Comparison of ENCODE assay signal across 19 mouse cellular contexts in genomic region chr2:115980490-115980889, GRCm38 (mm10).
A peak's percentile ranks its signal among the peaks of the same experiment; 100 is the strongest.
DNase-seq lines count a peak whose midpoint lies in the region; ATAC-seq lines count a peak whose summit lies in the region.
"Had no signal": no experiment of that assay in that cellular context is flagged by ENCODE, and none has a peak within 500 bp of the region (broad histone marks: within the 10 kb centered on the region; RNA-seq: fewer than 3 reads in every experiment).

No protein-coding gene starts in this region.

- peaks cover 25% of the 10 kb centered on the region; the same call in 1 of the 2 replicates for H3K4me1 ChIP-seq in neural tube, embryonic 12.5 days
- H3K4me1 ChIP-seq in forebrain, embryonic 15.5 days, result peaks cover 41% of the 10 kb centered on the region
- H3K4me1 ChIP-seq in midbrain, embryonic 12.5 days, result peaks cover 33% of the 10 kb centered on the region
- peaks cover 2% of the 10 kb centered on the region; the same call in 1 of the 2 replicates for H3K4me1 ChIP-seq in intestine, embryonic 16.5 days (ENCODE audit: control insufficient read depth, insufficient read depth, low read length)
- H3K4me1 ChIP-seq: liver, embryonic 13.5 days had no signal

- ATAC-seq in neural tube, embryonic 12.5 days (ENCODE audit: low FRiP score, low read depth), result peak; percentile 45
- peak; percentile 26; the same call in 1 of the 2 replicates for ATAC-seq in forebrain, embryonic 15.5 days (replicated peaks)
- ATAC-seq in midbrain, embryonic 12.5 days (ENCODE audit: low FRiP score, low read depth), result peak; percentile 23
- no peak for ATAC-seq in CD4-positive, CD25-positive, alpha-beta regulatory T cell, adult 4 months
- no peak for ATAC-seq in intestine, embryonic 16.5 days
- ATAC-seq: inflammation-experienced regulatory T-cells, adult 6 months had no signal

- H3K9ac ChIP-seq in neural tube, embryonic 12.5 days, result no peak overlapping the region
- no peak overlapping the region for H3K9ac ChIP-seq in forebrain, embryonic 15.5 days (replicated peaks)
- H3K9ac ChIP-seq in midbrain, embryonic 12.5 days (replicated peaks), result no peak overlapping the region
- no peak overlapping the region for H3K9ac ChIP-seq in intestine, embryonic 16.5 days (ENCODE audit: low read depth, low read length)
- H3K9ac ChIP-seq: liver, embryonic 13.5 days had no signal

- no peak for DNase-seq in neural tube, embryonic 10.5 days (ENCODE audit: extremely low spot score, low spot score)
- DNase-seq in spleen, adult 18-20 months, result no peak
- DNase-seq: adrenal gland, postnatal 10 days; cerebellum, adult 8-10 months; gastrocnemius, adult 2 months; heart, postnatal 10 days; liver, embryonic 13.5 days; lung, postnatal 14 days; thymus, adult 2 months had no signal

- H3K36me3 ChIP-seq in neural tube, embryonic 12.5 days, result no peaks in the 10 kb centered on the region
- H3K36me3 ChIP-seq in forebrain, embryonic 15.5 days, result peaks cover 7% of the 10 kb centered on the region; the same call in 1 of the 2 replicates
- H3K36me3 ChIP-seq in midbrain, embryonic 12.5 days, result peaks cover 3% of the 10 kb centered on the region; the same call in 1 of the 2 replicates
- H3K36me3 ChIP-seq in intestine, embryonic 16.5 days (ENCODE audit: control insufficient read depth, insufficient read depth, low read length), result no peaks in the 10 kb centered on the region
- H3K36me3 ChIP-seq: G1E; liver, embryonic 13.5 days had no signal

- no peaks in the 10 kb centered on the region for H3K9me3 ChIP-seq in neural tube, embryonic 12.5 days
- no peaks in the 10 kb centered on the region for H3K9me3 ChIP-seq in forebrain, embryonic 15.5 days
- no peaks in the 10 kb centered on the region for H3K9me3 ChIP-seq in midbrain, embryonic 12.5 days
- no peaks in the 10 kb centered on the region for H3K9me3 ChIP-seq in intestine, embryonic 16.5 days (ENCODE audit: control insufficient read depth, low read length)
- H3K9me3 ChIP-seq: limb, embryonic 10.5 days; liver, embryonic 13.5 days had no signal

- no peaks in the 10 kb centered on the region for H3K27me3 ChIP-seq in neural tube, embryonic 12.5 days (replicated peaks)
- H3K27me3 ChIP-seq in forebrain, embryonic 15.5 days, result no peaks in the 10 kb centered on the region
- H3K27me3 ChIP-seq in midbrain, embryonic 12.5 days, result no peaks in the 10 kb centered on the region
- H3K27me3 ChIP-seq in intestine, embryonic 16.5 days (replicated peaks; ENCODE audit: control insufficient read depth, insufficient read depth, low read length), result no peaks in the 10 kb centered on the region
- H3K27me3 ChIP-seq: liver, embryonic 13.5 days had no signal

- H3K4me2 ChIP-seq in neural tube, embryonic 12.5 days (replicated peaks), result no peak overlapping the region
- H3K4me2 ChIP-seq in forebrain, embryonic 15.5 days (replicated peaks), result no peak overlapping the region
- no peak overlapping the region for H3K4me2 ChIP-seq in midbrain, embryonic 12.5 days (replicated peaks)
- H3K4me2 ChIP-seq in intestine, embryonic 16.5 days (ENCODE audit: low read depth, low read length), result no peak overlapping the region
- H3K4me2 ChIP-seq: liver, embryonic 13.5 days had no signal

- H3K27ac ChIP-seq in neural tube, embryonic 12.5 days, result peak overlapping the region; percentile 39; the same call in 1 of the 2 replicates
- H3K27ac ChIP-seq in forebrain, embryonic 15.5 days (replicated peaks), result peak overlapping the region; percentile 66
- H3K27ac ChIP-seq in midbrain, embryonic 12.5 days (replicated peaks), result peak overlapping the region; percentile 68
- H3K27ac ChIP-seq in intestine, embryonic 16.5 days (ENCODE audit: low read length), result no peak overlapping the region
- H3K27ac ChIP-seq: gastrocnemius, adult 2 months; kidney, postnatal 0 days; limb, embryonic 10.5 days; liver, embryonic 13.5 days had no signal

- no peak overlapping the region for H3K4me3 ChIP-seq in neural tube, embryonic 12.5 days
- H3K4me3 ChIP-seq in forebrain, embryonic 15.5 days, result no peak overlapping the region
- H3K4me3 ChIP-seq in midbrain, embryonic 12.5 days, result no peak overlapping the region
- H3K4me3 ChIP-seq in intestine, embryonic 16.5 days (ENCODE audit: low read length), result no peak overlapping the region
- H3K4me3 ChIP-seq: erythroblast, embryonic 14.5 days; gastrocnemius, adult 2 months; limb, embryonic 10.5 days; liver, embryonic 13.5 days had no signal

Comparison
In these comparisons a context has a peak if more than half of its experiments do, and no peak if none do; other contexts are left out.
1. ATAC-seq: peak in neural tube, embryonic 12.5 days (single experiment), forebrain, embryonic 15.5 days (single experiment) and midbrain, embryonic 12.5 days (single experiment); none in CD4-positive, CD25-positive, alpha-beta regulatory T cell, adult 4 months (single experiment) and intestine, embryonic 16.5 days (single experiment).